Mouse (Mus musculus): ENCODE data around the gene Smco4.

DNA sequence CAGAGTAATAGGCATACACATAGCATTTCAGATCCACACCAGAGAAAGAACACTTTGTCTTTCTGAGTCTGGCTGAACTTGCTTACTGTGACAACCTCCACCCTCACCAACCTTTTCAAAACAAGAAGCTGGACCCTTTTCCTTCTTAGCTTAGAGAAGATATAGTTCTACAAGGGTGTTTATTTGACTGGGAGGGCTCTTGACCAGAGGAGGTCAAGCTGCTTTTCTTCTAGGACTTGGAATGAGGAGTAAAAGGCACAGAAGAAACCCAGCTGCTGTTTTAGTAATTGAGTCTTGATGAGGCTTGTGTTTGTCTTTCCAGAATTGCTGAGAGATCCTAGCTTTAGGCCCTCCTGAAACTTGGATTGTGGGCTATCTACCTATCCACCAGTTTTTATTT, 3.9 kb upstream of the Smco4 start:
- no peak for TF ChIP-seq POLR2A (IDR thresholded peaks at IDR 0.05; ENCODE audit: extremely low read depth, insufficient read depth, low read length)
- no peak for TF ChIP-seq CTCF (IDR thresholded peaks at IDR 0.05; ENCODE audit: extremely low read depth, insufficient read depth, low read length)
